Mouse (Mus musculus) stomach, postnatal 0 days (tissue): ENCODE results near the gene Lime1. TPM values are rescaled to one million over a fixed set of nuclear protein-coding genes. Genes with fewer than 3 reads are reported as not detected.

ENCODE experiments used
- ATAC-seq: fragments of 200-750 bp; cut with Nextera tagmentation; 2 replicates; pipeline ENCODE4 v1.8.0; 2017; ENCODE audit not compliant: low FRiP score, low TSS enrichment
- DNase-seq: peaks from one replicate; pipeline ENCODE4 v3.0.0-alpha.2; 2016; ENCODE audit warnings: low spot score
- H3K27ac ChIP-seq: fragments of 300-500 bp; sonication (generic); replicated peaks from 2 replicates; pipeline ENCODE4 v1.5.1; 2014; ENCODE audit warnings: mild to moderate bottlenecking, control low read depth
- H3K27me3 ChIP-seq: fragments of 300-500 bp; sonication (generic); 2 replicates; pipeline ENCODE4 v1.6.1; 2014; ENCODE audit warnings: low read length; ENCODE audit not compliant: control insufficient read depth, insufficient read depth
- H3K36me3 ChIP-seq: fragments of 300-500 bp; sonication (generic); 2 replicates; pipeline ENCODE4 v1.6.1; 2014; ENCODE audit warnings: low read length, mixed read lengths; ENCODE audit not compliant: control insufficient read depth, insufficient read depth
- H3K4me1 ChIP-seq: fragments of 300-500 bp; sonication (generic); replicated peaks from 2 replicates; pipeline ENCODE4 v1.6.1; 2014; ENCODE audit warnings: antibody characterized with exemption; ENCODE audit not compliant: control insufficient read depth, insufficient read depth
- H3K4me2 ChIP-seq: fragments of 300-500 bp; sonication (generic); replicated peaks from 2 replicates; pipeline ENCODE4 v1.6.1; 2014; ENCODE audit warnings: low read depth, mild to moderate bottlenecking, control low read depth, moderate library complexity
- H3K4me3 ChIP-seq: fragments of 300-500 bp; sonication (generic); 2 replicates; pipeline ENCODE4 v1.5.1; 2014; ENCODE audit warnings: low read depth, low read length, control low read depth
- H3K9ac ChIP-seq: fragments of 300-500 bp; sonication (generic); 2 replicates; pipeline ENCODE4 v1.6.1; 2014; ENCODE audit warnings: mild to moderate bottlenecking, low read length, control low read depth, mixed read lengths
- H3K9me3 ChIP-seq: fragments of 300-500 bp; sonication (generic); 2 replicates; pipeline ENCODE4 v1.6.1; 2016; ENCODE audit warnings: low read length; ENCODE audit not compliant: control insufficient read depth
- CTCF ChIP-seq: IDR thresholded peaks from 2 replicates; pipeline ENCODE4 v1.5.1; 2016; ENCODE audit warnings: antibody characterized with exemption, low read depth, mild to moderate bottlenecking, moderate library complexity
- EP300 ChIP-seq: optimal IDR thresholded peaks from 2 replicates; pipeline ENCODE3; 2016; ENCODE audit warnings: antibody characterized with exemption
- WGBS: fragments of 180-500 bp; shearing (Covaris S2); extraction: QIAGEN DNeasy Blood & Tissue Kit; methylation state at CpG from one replicate; pipeline ENCODE4 v1.1.7; 2014; 5-methylcytosine and 5-hydroxymethylcytosine counted together
- polyA plus RNA-seq: library from polyadenylated mRNA; unstranded; fragments of >200 nt; fragmentation: Nextera tagmentation; extraction: Ambion mirVana; gene quantifications from 2 replicates; pipeline ENCODE4 v1.2.1, GENCODE M21; 2015

Gene Lime1
- polyA plus RNA-seq, 1 experiment from 2014 or later: 8.3 TPM

DNA sequence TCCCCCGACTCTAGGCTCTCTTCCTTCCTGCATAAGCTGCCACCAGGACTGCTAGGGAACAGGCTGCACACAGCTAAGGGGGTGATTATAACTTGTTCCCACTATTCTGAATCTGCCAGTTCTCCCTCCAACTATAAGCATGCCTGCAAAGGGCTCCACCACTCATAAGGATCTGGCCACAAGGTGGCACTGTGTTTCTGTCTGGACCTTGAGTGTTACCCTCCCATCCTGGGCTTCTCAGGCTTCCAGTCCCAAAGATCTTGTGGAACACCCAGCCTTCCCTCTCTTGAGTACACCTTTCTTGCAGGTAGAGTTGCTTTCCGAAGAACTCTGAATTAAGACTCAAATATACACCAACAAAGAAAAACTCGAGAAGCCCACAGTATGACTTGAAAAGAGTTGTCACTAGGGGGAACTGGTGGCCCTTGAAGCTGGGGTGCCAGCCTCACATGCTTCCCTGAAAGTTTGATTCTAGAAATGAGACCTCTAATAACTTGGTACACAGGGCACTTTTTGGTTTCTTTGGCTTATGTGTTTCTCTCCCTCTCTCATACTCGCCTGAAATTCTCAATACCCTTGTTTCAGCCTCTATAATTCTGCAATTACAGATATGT lies 12.8 kb downstream of the Lime1 start:
- H3K36me3 ChIP-seq: no peaks in the 10 kb centered on the region
- WGBS: 27% methylated on average over 4 of the region's 4 CpGs
- DNase-seq (peak; percentile 87), ATAC-seq (peak; percentile 77)
- no peaks in the 10 kb centered on the region for H3K9me3 ChIP-seq
- no peaks in the 10 kb centered on the region for H3K4me1 ChIP-seq
- peak; percentile 94 for TF ChIP-seq CTCF
- no peak for TF ChIP-seq EP300
- H3K4me2 ChIP-seq: no peak overlapping the region
- H3K27ac ChIP-seq: no peak overlapping the region
- H3K9ac ChIP-seq: no peak overlapping the region
- H3K4me3 ChIP-seq: no peak overlapping the region
- no peaks in the 10 kb centered on the region for H3K27me3 ChIP-seq

DNA sequence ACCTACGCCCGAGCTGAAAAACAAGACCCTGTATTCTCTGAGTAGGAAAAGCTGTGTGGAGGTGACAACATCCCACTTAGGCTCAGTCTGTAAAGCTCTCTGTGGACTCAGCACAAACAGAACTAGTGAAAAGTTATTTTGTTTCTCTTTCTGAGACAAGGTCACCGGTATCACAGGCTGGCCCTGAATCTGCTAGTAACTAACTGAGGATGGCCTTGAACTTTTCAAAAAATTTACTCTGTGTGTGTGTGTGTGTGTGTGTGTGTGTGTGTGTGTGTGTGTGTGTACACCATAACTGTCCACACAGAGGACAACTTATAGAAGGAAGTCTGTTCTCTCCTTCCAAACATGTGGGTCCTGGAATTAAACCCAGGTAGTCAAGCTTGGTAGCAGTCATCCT lies 14.2 kb downstream of the Lime1 start:
- Histone ChIP-seq H3K4me2 (no peak overlapping the region), H3K27ac (no peak overlapping the region), H3K9ac (no peak overlapping the region), H3K4me1 (no peaks in the 10 kb centered on the region), H3K36me3 (no peaks in the 10 kb centered on the region), H3K4me3 (no peak overlapping the region), H3K27me3 (no peaks in the 10 kb centered on the region), H3K9me3 (no peaks in the 10 kb centered on the region)
- TF ChIP-seq EP300 (no peak), CTCF (no peak)
- 91% methylated on average over 3 of the region's 3 CpGs for WGBS
- DNase-seq (no peak), ATAC-seq (no peak)

DNA sequence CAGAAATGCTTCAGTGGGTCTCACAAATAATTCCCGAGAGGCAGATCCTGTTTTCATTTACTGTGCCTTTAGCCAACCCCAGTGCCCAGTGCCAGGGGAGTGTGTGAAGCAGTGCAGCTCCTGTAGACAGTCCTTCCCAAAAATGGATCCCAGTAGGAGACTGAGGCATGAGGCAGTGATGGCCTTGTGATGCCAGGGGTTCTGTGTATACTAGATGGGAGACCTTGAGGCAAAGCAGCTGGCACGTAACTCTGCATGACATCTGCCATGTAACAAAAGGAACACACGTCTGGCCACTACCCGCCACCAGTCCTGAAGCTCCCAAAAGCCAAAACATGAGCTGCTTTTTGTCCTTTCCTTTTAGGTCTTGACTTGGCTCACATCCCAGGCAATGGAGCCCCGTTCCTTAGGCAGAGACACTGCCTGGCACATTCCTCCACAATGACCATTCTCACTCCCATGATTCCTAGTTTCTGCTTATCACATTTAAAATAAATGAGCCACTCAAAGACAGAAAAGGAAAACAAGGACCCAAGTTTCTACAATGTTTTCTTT lies 17.4 kb downstream of the Lime1 start:
- H3K4me2 ChIP-seq: no peak overlapping the region
- no peaks in the 10 kb centered on the region for H3K4me1 ChIP-seq
- H3K27ac ChIP-seq: no peak overlapping the region
- WGBS: 53% methylated on average over 5 of the region's 5 CpGs
- DNase-seq (no peak), ATAC-seq (no peak)
- H3K27me3 ChIP-seq: no peaks in the 10 kb centered on the region
- H3K4me3 ChIP-seq: no peak overlapping the region
- no peak overlapping the region for H3K9ac ChIP-seq
- TF ChIP-seq CTCF (no peak), EP300 (no peak)
- H3K9me3 ChIP-seq: no peaks in the 10 kb centered on the region
- no peaks in the 10 kb centered on the region for H3K36me3 ChIP-seq

DNA sequence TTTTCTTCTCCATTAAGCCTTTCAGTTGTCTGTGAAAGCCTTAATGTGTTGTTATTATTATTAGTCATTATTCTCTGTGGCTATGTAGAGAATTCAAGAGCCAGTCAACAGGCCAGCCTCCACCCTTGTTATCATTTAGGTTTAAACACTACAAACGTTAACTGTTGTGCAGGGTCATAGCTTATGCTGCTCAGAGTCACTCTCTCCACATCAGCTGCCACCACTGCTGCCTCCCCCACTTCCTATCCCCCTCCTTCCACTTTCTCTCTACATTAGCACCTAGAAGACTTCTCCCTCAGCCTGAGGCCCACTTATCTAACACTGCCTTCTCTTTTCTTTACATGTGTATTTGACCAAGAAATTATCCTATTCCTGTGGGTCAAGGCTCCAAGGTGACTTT lies 21.6 kb downstream of the Lime1 start:
- 14% methylated on average over 1 of the region's 1 CpGs for WGBS

DNA sequence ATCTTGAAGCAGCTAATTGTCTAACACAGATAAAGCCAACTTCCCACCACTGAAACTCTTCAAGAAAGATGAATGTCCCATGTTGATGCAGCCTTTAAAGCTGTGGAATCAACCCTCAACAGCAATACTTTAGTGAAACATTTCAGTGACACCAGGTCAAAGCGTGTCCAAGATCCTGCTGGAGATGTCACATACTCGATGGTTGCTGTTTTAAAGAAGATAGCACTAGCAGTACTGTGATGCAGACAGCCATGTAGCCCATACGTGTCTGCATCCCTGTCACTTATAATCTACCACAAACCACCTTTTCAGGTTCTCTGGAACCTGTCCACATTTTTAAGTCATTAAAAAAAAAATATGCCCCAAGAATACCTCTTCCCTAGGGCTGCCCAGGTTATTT lies 23.8 kb downstream of the Lime1 start:
- Histone ChIP-seq H3K27ac (no peak overlapping the region), H3K9ac (no peak overlapping the region), H3K27me3 (no peaks in the 10 kb centered on the region), H3K36me3 (no peaks in the 10 kb centered on the region), H3K4me1 (no peaks in the 10 kb centered on the region), H3K9me3 (no peaks in the 10 kb centered on the region), H3K4me2 (no peak overlapping the region), H3K4me3 (no peak overlapping the region)
- TF ChIP-seq CTCF (no peak), EP300 (no peak)
- DNase-seq: no peak
- ATAC-seq: no peak
- WGBS: 79% methylated on average over 3 of the region's 3 CpGs

More for the DNA sequence above, 21.6 kb downstream of the Lime1 start:
- Histone ChIP-seq H3K27ac (no peak overlapping the region), H3K36me3 (no peaks in the 10 kb centered on the region), H3K9me3 (no peaks in the 10 kb centered on the region), H3K27me3 (no peaks in the 10 kb centered on the region), H3K9ac (no peak overlapping the region), H3K4me2 (no peak overlapping the region), H3K4me1 (no peaks in the 10 kb centered on the region), H3K4me3 (no peak overlapping the region)
- no peak for TF ChIP-seq EP300
- TF ChIP-seq CTCF: no peak
- no peak for DNase-seq
- no peak for ATAC-seq

DNA sequence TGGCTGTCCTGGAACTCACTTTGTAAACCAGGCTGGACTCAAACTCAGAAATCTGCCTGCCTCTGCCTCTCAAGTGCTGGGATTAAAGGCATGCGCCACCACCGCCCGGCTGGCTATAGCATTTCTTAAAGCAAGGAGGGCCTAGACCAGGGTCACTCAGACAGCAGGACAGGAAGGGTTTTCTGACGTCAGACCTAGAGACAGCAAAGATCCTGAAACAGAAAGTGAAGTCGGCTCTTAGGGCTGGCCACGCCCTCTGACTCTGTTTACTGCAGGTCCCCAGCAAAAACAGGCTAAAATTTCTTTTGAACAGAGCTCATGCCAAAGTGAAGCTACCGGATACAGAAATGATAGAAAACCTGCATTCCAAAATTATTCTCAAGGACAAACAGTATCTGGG lies 29.8 kb downstream of the Lime1 start:
- no peaks in the 10 kb centered on the region for H3K27me3 ChIP-seq
- H3K9me3 ChIP-seq: no peaks in the 10 kb centered on the region
- no peak for ATAC-seq
- no peak overlapping the region for H3K9ac ChIP-seq
- no peaks in the 10 kb centered on the region for H3K4me1 ChIP-seq
- 74% methylated on average over 7 of the region's 7 CpGs for WGBS
- no peak for TF ChIP-seq EP300
- no peak for TF ChIP-seq CTCF
- H3K4me2 ChIP-seq: no peak overlapping the region
- H3K27ac ChIP-seq: no peak overlapping the region
- no peak for DNase-seq
- no peak overlapping the region for H3K4me3 ChIP-seq
- no peaks in the 10 kb centered on the region for H3K36me3 ChIP-seq
